Mouse (Mus musculus): ENCODE measurements around the gene Ctnna3. TPM values are rescaled to one million over a fixed set of nuclear protein-coding genes. Genes with fewer than 3 reads are reported as not detected.

Ctnna3 gene
- total and polyA plus RNA-seq, 2 experiments from 2014 or later = 1.0 to 2.1 TPM

DNA sequence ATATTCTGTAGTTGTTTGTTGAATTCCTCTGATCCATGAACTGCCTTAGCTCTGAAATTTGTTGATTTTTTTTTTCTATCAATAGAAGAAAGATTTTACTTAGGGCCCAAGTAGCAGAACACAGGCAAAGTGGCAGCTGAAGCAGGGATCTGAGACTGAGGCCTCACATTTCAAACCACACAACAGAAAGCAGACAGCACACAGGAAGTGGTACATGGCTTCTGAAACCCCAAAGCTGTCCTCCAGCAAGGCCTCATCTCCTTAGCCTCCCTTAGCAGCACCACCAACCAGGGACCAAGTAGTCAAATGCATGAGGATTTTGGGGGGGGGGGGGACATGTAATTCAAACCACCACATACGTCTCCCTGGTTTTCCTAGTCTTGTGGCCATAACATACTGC lies 204.0 kb downstream of the Ctnna3 start:
- DNase-seq (ENCODE audit: low spot score) (no peak), ATAC-seq (no peak)
- H3K4me1 ChIP-seq (ENCODE audit: insufficient read depth, low read length) = no peaks in the 10 kb centered on the region
- no peak for TF ChIP-seq CTCF (IDR thresholded peaks at IDR 0.05; ENCODE audit: low read depth)
- H3K27me3 ChIP-seq (ENCODE audit: insufficient read depth, low read length) = no peaks in the 10 kb centered on the region
- no peaks in the 10 kb centered on the region for H3K9me3 ChIP-seq (ENCODE audit: low read length)
- no peak overlapping the region for H3K4me2 ChIP-seq (ENCODE audit: low read depth, low read length)
- WGBS = 92% methylated on average over 1 of the region's 1 CpGs
- no peaks in the 10 kb centered on the region for H3K36me3 ChIP-seq (ENCODE audit: insufficient read depth, low read length)
- no peak overlapping the region for H3K4me3 ChIP-seq (ENCODE audit: low read length)
- H3K9ac ChIP-seq (replicated peaks; ENCODE audit: low read length) = no peak overlapping the region
- H3K27ac ChIP-seq = no peak overlapping the region

DNA sequence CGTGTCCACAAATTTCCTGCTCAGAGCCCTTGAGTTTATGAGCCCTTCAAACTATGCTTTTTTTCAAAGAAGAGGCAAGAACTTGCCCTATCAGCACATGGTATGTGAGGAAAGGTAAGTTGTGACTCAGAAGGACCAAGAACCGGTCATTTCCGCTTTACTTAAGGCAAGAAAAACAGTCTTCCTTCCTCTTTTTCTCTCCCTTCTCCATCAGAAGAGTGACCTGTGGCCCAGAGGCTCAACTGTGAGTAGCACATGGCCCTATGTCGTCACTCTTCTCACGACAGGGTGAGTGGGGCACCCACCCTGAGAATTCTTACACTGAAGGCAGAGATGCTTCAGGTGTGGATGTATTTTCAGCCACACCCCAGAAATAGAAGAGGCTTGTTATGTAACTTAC lies 208.1 kb downstream of the Ctnna3 start:
- Histone ChIP-seq H3K4me3 (ENCODE audit: low read length) (no peak overlapping the region), H3K4me1 (ENCODE audit: insufficient read depth, low read length) (no peaks in the 10 kb centered on the region), H3K9ac (replicated peaks; ENCODE audit: low read length) (no peak overlapping the region), H3K9me3 (ENCODE audit: low read length) (no peaks in the 10 kb centered on the region), H3K27me3 (ENCODE audit: insufficient read depth, low read length) (no peaks in the 10 kb centered on the region), H3K27ac (no peak overlapping the region), H3K4me2 (ENCODE audit: low read depth, low read length) (no peak overlapping the region), H3K36me3 (ENCODE audit: insufficient read depth, low read length) (no peaks in the 10 kb centered on the region)
- DNase-seq (ENCODE audit: low spot score) (no peak), ATAC-seq (no peak)
- no peak for TF ChIP-seq CTCF (IDR thresholded peaks at IDR 0.05; ENCODE audit: low read depth)
- 89% methylated on average over 5 of the region's 5 CpGs for WGBS

DNA sequence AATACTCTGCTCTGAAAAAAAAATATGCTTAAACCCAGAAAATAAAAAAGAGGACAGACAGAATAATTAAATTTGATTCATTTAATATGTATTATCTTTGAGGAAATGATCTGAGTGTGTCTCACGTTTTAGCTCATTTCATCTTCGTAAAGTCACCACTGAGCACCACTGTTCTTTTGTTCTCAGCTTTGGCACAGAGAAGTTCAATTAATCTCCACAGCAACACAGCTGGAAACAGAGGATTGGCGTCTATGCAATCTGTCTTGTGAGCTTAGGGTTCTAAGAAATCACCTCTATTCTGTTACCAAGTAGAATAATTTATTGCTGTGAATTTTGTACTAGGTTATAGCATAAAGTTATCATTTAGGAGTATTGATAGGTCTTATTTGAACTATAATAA lies 217.4 kb downstream of the Ctnna3 start:
- H3K9ac ChIP-seq (replicated peaks; ENCODE audit: low read length) = no peak overlapping the region
- DNase-seq (ENCODE audit: low spot score) = peak; percentile 15
- H3K27me3 ChIP-seq (ENCODE audit: insufficient read depth, low read length) = no peaks in the 10 kb centered on the region
- no peaks in the 10 kb centered on the region for H3K9me3 ChIP-seq (ENCODE audit: low read length)
- no peaks in the 10 kb centered on the region for H3K36me3 ChIP-seq (ENCODE audit: insufficient read depth, low read length)
- WGBS = 17% methylated on average over 3 of the region's 3 CpGs
- H3K4me2 ChIP-seq (ENCODE audit: low read depth, low read length) = no peak overlapping the region
- no peak for ATAC-seq
- H3K27ac ChIP-seq = no peak overlapping the region
- no peak for TF ChIP-seq CTCF (IDR thresholded peaks at IDR 0.05; ENCODE audit: low read depth)
- no peak overlapping the region for H3K4me3 ChIP-seq (ENCODE audit: low read length)
- H3K4me1 ChIP-seq (ENCODE audit: insufficient read depth, low read length) = no peaks in the 10 kb centered on the region

DNA sequence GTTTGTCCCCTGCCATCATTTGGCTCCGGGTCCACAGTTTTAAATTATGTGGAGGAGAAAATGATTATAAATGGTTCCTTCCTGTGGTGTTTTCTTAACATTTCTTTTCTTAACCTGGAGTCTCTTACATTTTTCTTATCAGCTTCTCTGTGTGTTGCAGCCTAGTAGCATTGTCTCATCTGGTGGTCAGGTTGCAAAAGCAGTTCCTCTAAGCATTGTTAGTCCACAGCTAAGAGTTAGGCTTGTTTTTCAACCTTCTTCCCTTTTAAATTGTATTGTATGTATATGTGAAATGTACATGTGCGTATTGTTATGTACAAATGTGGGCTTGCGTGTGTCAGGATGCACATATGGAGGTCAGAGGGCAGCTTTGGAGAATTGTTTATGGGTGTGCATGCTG lies 220.4 kb downstream of the Ctnna3 start:
- no peaks in the 10 kb centered on the region for H3K27me3 ChIP-seq (ENCODE audit: insufficient read depth, low read length)
- no peaks in the 10 kb centered on the region for H3K9me3 ChIP-seq (ENCODE audit: low read length)
- no peak overlapping the region for H3K4me2 ChIP-seq (ENCODE audit: low read depth, low read length)
- no peak overlapping the region for H3K4me3 ChIP-seq (ENCODE audit: low read length)
- DNase-seq (ENCODE audit: low spot score) (no peak), ATAC-seq (no peak)
- H3K36me3 ChIP-seq (ENCODE audit: insufficient read depth, low read length) = no peaks in the 10 kb centered on the region
- no peak overlapping the region for H3K27ac ChIP-seq
- WGBS = 73% methylated on average over 3 of the region's 3 CpGs
- no peak for TF ChIP-seq CTCF (IDR thresholded peaks at IDR 0.05; ENCODE audit: low read depth)
- no peak overlapping the region for H3K9ac ChIP-seq (replicated peaks; ENCODE audit: low read length)
- H3K4me1 ChIP-seq (ENCODE audit: insufficient read depth, low read length) = no peaks in the 10 kb centered on the region

DNA sequence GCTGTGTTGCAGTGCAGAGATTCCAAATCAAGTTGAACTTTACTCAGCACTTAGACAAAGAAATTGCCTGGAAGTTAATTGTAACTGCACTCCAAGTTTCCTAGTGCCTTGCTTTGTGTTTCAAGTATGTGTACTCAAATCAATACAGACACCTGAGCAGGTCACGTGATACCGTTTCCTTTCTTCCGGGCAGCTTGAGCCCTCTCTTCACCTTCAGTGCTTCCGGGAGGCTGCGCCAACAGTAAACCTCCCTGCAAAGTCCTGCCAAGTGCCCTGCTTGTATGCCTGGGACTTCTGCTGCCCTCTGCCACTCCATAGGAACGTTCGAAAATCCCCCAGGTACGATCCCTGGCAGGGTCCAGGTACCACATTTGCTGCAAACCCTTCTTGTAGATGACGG lies 223.0 kb downstream of the Ctnna3 start:
- H3K9me3 ChIP-seq (ENCODE audit: low read length) = no peaks in the 10 kb centered on the region
- DNase-seq (ENCODE audit: low spot score) (no peak), ATAC-seq (no peak)
- no peak overlapping the region for H3K4me3 ChIP-seq (ENCODE audit: low read length)
- H3K4me2 ChIP-seq (ENCODE audit: low read depth, low read length) = no peak overlapping the region
- TF ChIP-seq CTCF (IDR thresholded peaks at IDR 0.05; ENCODE audit: low read depth) = no peak
- H3K4me1 ChIP-seq (ENCODE audit: insufficient read depth, low read length) = no peaks in the 10 kb centered on the region
- WGBS = 66% methylated on average over 9 of the region's 9 CpGs
- no peaks in the 10 kb centered on the region for H3K36me3 ChIP-seq (ENCODE audit: insufficient read depth, low read length)
- H3K27ac ChIP-seq = no peak overlapping the region
- H3K27me3 ChIP-seq (ENCODE audit: insufficient read depth, low read length) = no peaks in the 10 kb centered on the region
- H3K9ac ChIP-seq (replicated peaks; ENCODE audit: low read length) = no peak overlapping the region

DNA sequence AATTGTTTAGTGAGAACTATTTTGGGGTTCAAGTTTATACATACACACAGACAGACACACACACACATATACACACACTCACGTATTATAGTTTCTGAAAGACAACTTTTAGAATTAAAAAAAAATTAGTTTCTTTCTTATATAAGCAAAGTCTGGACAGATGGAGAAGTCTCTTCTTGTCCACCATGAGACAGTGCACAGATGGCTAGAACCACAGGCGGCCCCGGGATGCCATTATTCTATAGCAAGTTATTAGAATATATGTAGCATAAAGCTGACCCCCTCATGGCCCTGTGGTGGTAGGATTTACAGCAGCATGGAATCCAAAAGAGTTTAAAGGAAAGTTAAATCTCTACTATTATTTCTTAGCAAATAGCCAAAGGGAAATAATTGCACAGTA lies 223.7 kb downstream of the Ctnna3 start:
- TF ChIP-seq CTCF (IDR thresholded peaks at IDR 0.05; ENCODE audit: low read depth) = no peak
- H3K4me1 ChIP-seq (ENCODE audit: insufficient read depth, low read length) = no peaks in the 10 kb centered on the region
- DNase-seq (ENCODE audit: low spot score) = no peak
- no peak overlapping the region for H3K27ac ChIP-seq
- no peak for ATAC-seq
- no peak overlapping the region for H3K4me2 ChIP-seq (ENCODE audit: low read depth, low read length)
- H3K9ac ChIP-seq (replicated peaks; ENCODE audit: low read length) = no peak overlapping the region
- no peak overlapping the region for H3K4me3 ChIP-seq (ENCODE audit: low read length)
- whole genome bisulfite sequencing = 84% methylated on average over 3 of the region's 3 CpGs
- no peaks in the 10 kb centered on the region for H3K27me3 ChIP-seq (ENCODE audit: insufficient read depth, low read length)
- no peaks in the 10 kb centered on the region for H3K9me3 ChIP-seq (ENCODE audit: low read length)
- no peaks in the 10 kb centered on the region for H3K36me3 ChIP-seq (ENCODE audit: insufficient read depth, low read length)

DNA sequence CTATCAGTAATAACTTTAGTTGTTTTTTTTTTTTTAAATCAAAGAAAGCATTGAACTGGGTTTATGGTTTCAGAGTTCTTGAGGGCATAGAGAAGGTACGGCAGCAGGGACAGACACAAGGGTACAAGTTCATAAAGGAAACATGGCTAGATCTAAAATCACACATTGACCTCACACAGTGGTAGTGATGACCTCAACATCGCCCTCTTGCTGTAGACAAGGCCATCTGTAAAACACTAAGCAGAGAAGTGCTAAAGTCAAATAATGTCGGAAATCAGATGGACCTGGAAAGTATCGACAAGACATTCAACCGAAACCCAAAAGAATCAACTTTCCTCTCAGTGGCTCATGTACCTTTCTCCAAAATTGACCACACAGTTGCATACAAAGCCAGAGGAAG lies 224.7 kb downstream of the Ctnna3 start:
- no peak for ATAC-seq
- TF ChIP-seq CTCF (IDR thresholded peaks at IDR 0.05; ENCODE audit: low read depth) = no peak; the same call in 1 of the 2 replicates

More for the DNA sequence above, 224.7 kb downstream of the Ctnna3 start:
- DNase-seq (ENCODE audit: low spot score) = no peak
- 92% methylated on average over 5 of the region's 5 CpGs for WGBS
- H3K4me3 ChIP-seq (ENCODE audit: low read length) = no peak overlapping the region
- H3K9ac ChIP-seq (replicated peaks; ENCODE audit: low read length) = no peak overlapping the region
- no peaks in the 10 kb centered on the region for H3K9me3 ChIP-seq (ENCODE audit: low read length)
- H3K27me3 ChIP-seq (ENCODE audit: insufficient read depth, low read length) = no peaks in the 10 kb centered on the region
- no peaks in the 10 kb centered on the region for H3K4me1 ChIP-seq (ENCODE audit: insufficient read depth, low read length)
- no peaks in the 10 kb centered on the region for H3K36me3 ChIP-seq (ENCODE audit: insufficient read depth, low read length)
- no peak overlapping the region for H3K4me2 ChIP-seq (ENCODE audit: low read depth, low read length)
- H3K27ac ChIP-seq = no peak overlapping the region

All from hindbrain, postnatal 0 days (tissue).